Mouse (Mus musculus) small intestine, adult 10 weeks (tissue): Measurements from ENCODE around the gene Gm379. TPM values are rescaled to one million over a fixed set of nuclear protein-coding genes. Genes with fewer than 3 reads are reported as not detected.

Experiments used
- polyA plus RNA-seq: library from polyadenylated mRNA; stranded (reverse); fragments of 350-450 nt; fragmentation: Illumina TruSeq; extraction: RNeasy Lipid Tissue Mini Kit (QIAGEN cat#74804); gene quantifications from one replicate; pipeline ENCODE4 v1.2.3, GENCODE M21; 2014; ENCODE audit warnings: low replicate concordance

Gm379 gene
- 0.71 TPM for polyA plus RNA-seq

DNA sequence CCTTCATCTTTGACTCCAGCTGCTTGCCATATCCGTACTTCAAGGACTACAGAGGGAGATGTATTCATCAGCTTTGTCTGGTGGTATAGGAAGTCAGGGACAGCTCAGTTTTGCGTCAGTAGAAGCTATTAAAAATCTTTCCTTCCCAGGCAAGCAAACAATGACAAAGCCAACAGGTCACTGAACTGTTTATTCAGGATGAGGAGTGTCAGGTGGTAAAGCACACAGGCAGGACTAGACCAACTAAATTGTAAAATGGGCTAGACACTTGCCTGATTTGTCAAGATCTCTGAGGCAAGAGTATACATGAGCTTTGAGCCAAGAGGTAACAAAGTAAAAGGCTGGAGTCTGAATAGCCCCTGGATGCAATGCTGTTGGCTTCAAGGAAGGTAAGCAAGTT, at the start of gene Gm379:
Gene Gm379 (minus strand): TSS at position 7 of the 400 bp plus-strand sequence.

Other genes starting within 250 kb of the Gm379 start
- gene Brwd3, start 169.5 kb upstream of the Gm379 start, polyA plus RNA-seq, result 20.2 TPM